Mouse (Mus musculus) bone marrow, adult 2 months (tissue): ENCODE results near the gene Lgr5. TPM values are rescaled to one million over a fixed set of nuclear protein-coding genes. Genes with fewer than 3 reads are reported as not detected.

Experiments
- H3K27ac ChIP-seq: fragments of 200-500 bp; 2 replicates; pipeline ENCODE4 v1.5.1; 2012; ENCODE audit warnings: low read depth, mild to moderate bottlenecking, control low read depth, inconsistent platforms, low read length; ENCODE audit not compliant: control insufficient read depth, poor library complexity, insufficient read depth
- H3K4me1 ChIP-seq: fragments of 200-500 bp; 2 replicates; pipeline ENCODE4 v1.6.1; 2011; ENCODE audit warnings: low read length; ENCODE audit not compliant: control insufficient read depth, insufficient read depth
- H3K4me3 ChIP-seq: fragments of 200-500 bp; replicated peaks from 2 replicates; pipeline ENCODE3; 2011; ENCODE audit warnings: mild to moderate bottlenecking, low read depth, low read length, control low read depth; ENCODE audit not compliant: control insufficient read depth
- CTCF ChIP-seq: fragments of 200-500 bp; IDR thresholded peaks from 2 replicates; pipeline ENCODE4 v1.5.1; 2011; ENCODE audit warnings: low read length, control low read depth; ENCODE audit not compliant: control insufficient read depth, insufficient read depth
- POLR2A ChIP-seq: fragments of 200-500 bp; IDR thresholded peaks from 2 replicates; pipeline ENCODE4 v1.6.1; 2011; ENCODE audit warnings: low read depth, mild to moderate bottlenecking, control low read depth, low read length, borderline replicate concordance; ENCODE audit not compliant: control insufficient read depth
- WGBS: fragments of 180-500 bp; shearing (Covaris S2); methylation state at CpG from one replicate; pipeline ENCODE4 v1.1.7; 2018; 5-methylcytosine and 5-hydroxymethylcytosine counted together
- polyA plus RNA-seq: library from polyadenylated mRNA; stranded (reverse); fragments of >200 nt; gene quantifications from 2 replicates; pipeline ENCODE4 v1.2.4, GENCODE M21; 2011; ENCODE audit warnings: low replicate concordance; ENCODE audit not compliant: missing spikeins, insufficient read depth, insufficient read length

Lgr5 gene
- polyA plus RNA-seq, 1 experiment = 1.4 TPM

- no peaks in the 10 kb centered on the region for H3K4me1 ChIP-seq
- TF ChIP-seq CTCF (no peak), POLR2A (no peak)
- 79% methylated on average over 7 of the region's 7 CpGs for WGBS
- H3K4me3 ChIP-seq = no peak overlapping the region
- no peak overlapping the region for H3K27ac ChIP-seq
These were observed 8.5 kb downstream of the Lgr5 start for GRCm38 (mm10) chr10:115579076-115579475.

GRCm38 (mm10) chr10:115571734-115572440 is 15.7 kb downstream of the Lgr5 start:
- Histone ChIP-seq H3K27ac (no peak overlapping the region), H3K4me3 (no peak overlapping the region), H3K4me1 (no peaks in the 10 kb centered on the region)
- TF ChIP-seq POLR2A (no peak), CTCF (no peak)
- WGBS = 76% methylated on average over 3 of the region's 3 CpGs

DNA sequence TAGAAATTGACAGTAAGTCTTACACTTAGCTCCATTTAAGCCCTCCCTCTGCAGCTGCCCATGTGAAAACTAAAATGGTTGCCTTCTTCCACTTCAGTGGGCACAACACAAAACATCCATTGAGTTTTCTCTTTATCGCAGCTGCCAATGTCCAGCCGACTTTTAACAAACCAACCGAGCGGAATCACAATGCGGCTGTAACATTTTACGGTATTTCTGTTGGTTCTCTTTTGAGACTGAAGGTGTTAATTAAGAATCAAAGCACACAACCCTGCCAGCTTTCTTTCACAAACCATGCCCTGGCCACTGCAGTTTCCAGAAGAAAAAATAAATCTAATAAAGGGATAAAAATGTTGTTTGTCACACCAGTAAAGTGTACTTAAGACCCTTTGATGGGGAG is 16.3 kb downstream of the Lgr5 start:
- no peak for TF ChIP-seq CTCF
- TF ChIP-seq POLR2A = no peak
- no peak overlapping the region for H3K27ac ChIP-seq
- 91% methylated on average over 6 of the region's 6 CpGs for whole genome bisulfite sequencing
- H3K4me1 ChIP-seq = no peaks in the 10 kb centered on the region
- H3K4me3 ChIP-seq = no peak overlapping the region

DNA sequence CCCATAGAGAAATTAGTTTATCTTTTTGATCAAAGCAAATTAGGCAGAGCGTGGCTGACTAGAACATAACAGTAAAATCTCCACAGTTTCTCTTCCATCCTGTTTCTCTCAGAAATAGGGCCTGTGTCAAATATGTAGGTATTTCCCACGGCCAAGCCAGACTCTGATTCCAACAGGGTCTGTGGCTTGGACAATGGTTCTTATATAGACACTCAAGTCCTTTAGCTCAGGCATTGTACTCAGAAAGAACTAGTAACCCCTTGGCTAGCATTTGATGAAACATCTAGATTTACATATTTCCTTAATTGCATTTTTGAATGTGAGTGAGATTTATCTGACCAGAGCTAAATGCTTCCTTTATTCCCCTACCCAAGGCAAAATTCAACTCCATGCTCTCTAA is 17.0 kb downstream of the Lgr5 start:
- no peak overlapping the region for H3K4me3 ChIP-seq
- H3K27ac ChIP-seq = no peak overlapping the region
- 75% methylated on average over 2 of the region's 2 CpGs for WGBS
- no peak for TF ChIP-seq CTCF
- no peak for TF ChIP-seq POLR2A
- H3K4me1 ChIP-seq = no peaks in the 10 kb centered on the region

DNA sequence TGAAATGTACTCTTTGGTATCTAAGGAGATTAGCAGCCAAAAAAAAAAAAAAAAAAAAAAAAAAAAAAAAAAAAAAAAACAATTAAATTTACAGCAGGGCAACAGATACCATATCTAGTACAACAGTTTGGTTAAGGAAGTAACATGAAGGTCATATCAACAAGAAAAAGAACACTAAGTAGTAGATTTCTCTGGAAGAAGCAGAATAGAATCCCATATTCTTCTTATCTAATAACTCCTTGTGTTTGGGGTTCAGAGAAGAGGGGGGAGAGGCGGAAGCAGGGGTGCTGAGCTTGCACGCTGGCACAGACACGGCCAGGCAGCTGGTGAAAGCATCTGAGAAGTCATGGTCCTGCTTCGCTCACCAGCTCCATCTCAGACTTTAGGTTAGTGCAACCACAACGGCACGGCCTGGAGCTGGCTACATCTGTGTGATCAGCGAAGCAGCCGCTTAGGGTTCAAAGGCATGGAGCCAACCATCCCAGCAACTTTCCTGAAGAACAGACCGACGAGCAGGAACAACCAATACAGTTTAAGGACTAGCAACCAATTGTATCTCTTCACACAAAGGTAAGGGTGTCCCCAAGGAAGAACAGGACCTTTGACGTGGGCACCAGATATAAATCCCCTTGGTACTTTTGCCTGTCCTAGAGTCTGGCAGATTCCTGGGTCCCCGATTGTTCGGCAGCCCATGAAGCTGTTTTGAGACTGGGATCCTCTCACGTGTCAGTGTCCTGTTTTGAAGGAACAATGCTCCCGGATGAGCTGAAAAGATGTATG is 17.7 kb downstream of the Lgr5 start, which contains the start of gene A930009A15Rik:
A930009A15Rik (plus strand) TSS at position 275 of the 780 bp plus-strand sequence.
- no peaks in the 10 kb centered on the region for H3K4me1 ChIP-seq
- TF ChIP-seq CTCF (no peak), POLR2A (no peak)
- H3K27ac ChIP-seq = no peak within 1 kb of the TSS
- 74% methylated on average over 15 of the region's 15 CpGs for WGBS
- H3K4me3 ChIP-seq = no peak within 1 kb of the TSS

DNA sequence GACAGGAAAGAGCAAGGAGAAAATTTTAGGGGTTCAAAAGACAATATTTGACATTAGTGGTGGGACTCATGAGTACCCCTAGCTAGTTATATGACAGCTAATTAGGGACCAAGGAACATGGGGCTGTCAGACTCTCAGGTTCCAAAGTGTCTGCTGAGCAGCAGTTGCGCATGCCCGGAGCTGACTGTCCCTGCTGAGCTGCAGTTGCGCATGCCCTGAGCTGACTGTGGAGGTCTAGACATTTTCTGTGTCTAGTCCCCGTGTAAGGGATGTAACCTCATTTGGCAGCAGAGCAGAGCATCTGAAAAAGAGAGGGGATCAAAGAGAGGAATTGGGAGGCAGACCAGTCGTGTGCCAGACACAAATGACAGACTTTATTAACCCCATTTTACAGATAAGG is 23.6 kb downstream of the Lgr5 start:
- Histone ChIP-seq H3K4me3 (no peak overlapping the region), H3K4me1 (no peaks in the 10 kb centered on the region), H3K27ac (no peak overlapping the region)
- WGBS = 76% methylated on average over 5 of the region's 5 CpGs
- no peak for TF ChIP-seq POLR2A
- no peak for TF ChIP-seq CTCF

- H3K4me1 ChIP-seq = no peaks in the 10 kb centered on the region
- WGBS = 80% methylated on average over 4 of the region's 4 CpGs
- no peak overlapping the region for H3K4me3 ChIP-seq
- TF ChIP-seq CTCF (no peak), POLR2A (no peak)
- H3K27ac ChIP-seq = no peak overlapping the region
These were observed 24.5 kb downstream of the Lgr5 start for GRCm38 (mm10) chr10:115562911-115563686.

DNA sequence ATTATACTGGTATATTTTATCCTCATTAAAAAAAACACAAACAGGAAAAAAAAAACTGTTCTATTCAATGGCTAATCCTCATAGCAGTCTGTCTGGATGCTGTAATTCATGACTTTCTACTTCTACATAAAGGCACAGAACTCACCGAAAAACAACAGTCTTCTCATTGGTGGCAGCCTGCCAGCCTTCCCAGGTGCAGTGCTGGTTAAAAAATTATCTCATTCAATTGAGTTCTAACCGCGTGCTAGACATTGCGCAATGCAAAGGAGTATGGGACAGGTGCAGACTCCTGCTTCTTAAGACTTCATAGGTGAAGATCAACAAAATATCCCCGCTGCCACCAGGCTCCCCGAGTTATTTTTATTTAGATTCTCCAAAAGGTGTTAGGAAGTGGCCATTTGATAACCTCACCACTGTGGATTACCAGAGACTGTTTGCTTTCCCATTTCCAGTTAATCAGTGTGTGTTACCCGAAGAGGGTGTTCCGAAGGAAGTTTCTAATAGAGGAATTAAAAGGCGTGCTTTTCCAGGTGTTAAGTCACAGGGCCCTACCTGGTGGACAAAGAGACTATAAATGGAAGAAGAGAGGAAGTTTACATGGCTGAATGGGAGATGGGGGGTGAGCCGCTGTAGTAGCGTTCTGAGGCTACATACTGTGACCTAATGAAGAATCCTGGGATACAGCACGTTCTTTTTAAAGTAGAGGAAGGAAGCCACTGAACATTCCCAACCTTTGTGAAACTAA is 26.3 kb downstream of the Lgr5 start:
- WGBS = 55% methylated on average over 12 of the region's 12 CpGs
- Histone ChIP-seq H3K4me1 (no peaks in the 10 kb centered on the region), H3K4me3 (no peak overlapping the region), H3K27ac (no peak overlapping the region)
- TF ChIP-seq POLR2A = no peak
- no peak for TF ChIP-seq CTCF
